Mouse (Mus musculus) stomach, embryonic 15.5 days (tissue): ENCODE measurements at regions not wholly inside any gene's neighbourhood (a gene's known extent, or its start where the extent isn't known, plus 50 kb on each side); places are given as distances from the start of the nearest gene placed in this dataset.

Experiments used
- ATAC-seq: fragments of 200-750 bp; cut with Nextera tagmentation; 2 replicates; pipeline ENCODE4 v1.8.0; 2017; ENCODE audit warnings: low read depth, moderate number of reproducible peaks, moderate TSS enrichment; ENCODE audit not compliant: insufficient read depth, low FRiP score
- H3K27ac ChIP-seq: fragments of 300-500 bp; sonication (generic); 2 replicates; pipeline ENCODE4 v1.5.1; 2015; ENCODE audit warnings: mild to moderate bottlenecking, inconsistent platforms
- H3K27me3 ChIP-seq: fragments of 300-500 bp; sonication (generic); replicated peaks from 2 replicates; pipeline ENCODE4 v1.6.1; 2015; ENCODE audit warnings: inconsistent platforms
- H3K36me3 ChIP-seq: fragments of 300-500 bp; sonication (generic); 2 replicates; pipeline ENCODE4 v1.6.1; 2015; ENCODE audit warnings: inconsistent platforms
- H3K4me1 ChIP-seq: fragments of 300-500 bp; sonication (generic); 2 replicates; pipeline ENCODE4 v1.6.1; 2015; ENCODE audit warnings: inconsistent platforms
- H3K4me2 ChIP-seq: fragments of 300-500 bp; sonication (generic); 2 replicates; pipeline ENCODE4 v1.6.1; 2015; ENCODE audit warnings: mild to moderate bottlenecking, inconsistent platforms
- H3K4me3 ChIP-seq: fragments of 300-500 bp; sonication (generic); replicated peaks from 2 replicates; pipeline ENCODE4 v1.5.1; 2015; ENCODE audit warnings: inconsistent platforms
- H3K9ac ChIP-seq: fragments of 300-500 bp; sonication (generic); 2 replicates; pipeline ENCODE4 v1.6.1; 2015; ENCODE audit warnings: inconsistent platforms
- H3K9me3 ChIP-seq: fragments of 300-500 bp; sonication (generic); 2 replicates; pipeline ENCODE4 v1.6.1; 2016; ENCODE audit warnings: inconsistent platforms
- whole genome bisulfite sequencing: fragments of 180-500 bp; shearing (Covaris S2); methylation state at CpG from one replicate; pipeline ENCODE4 v1.1.7; 2015; 5-methylcytosine and 5-hydroxymethylcytosine counted together

DNA sequence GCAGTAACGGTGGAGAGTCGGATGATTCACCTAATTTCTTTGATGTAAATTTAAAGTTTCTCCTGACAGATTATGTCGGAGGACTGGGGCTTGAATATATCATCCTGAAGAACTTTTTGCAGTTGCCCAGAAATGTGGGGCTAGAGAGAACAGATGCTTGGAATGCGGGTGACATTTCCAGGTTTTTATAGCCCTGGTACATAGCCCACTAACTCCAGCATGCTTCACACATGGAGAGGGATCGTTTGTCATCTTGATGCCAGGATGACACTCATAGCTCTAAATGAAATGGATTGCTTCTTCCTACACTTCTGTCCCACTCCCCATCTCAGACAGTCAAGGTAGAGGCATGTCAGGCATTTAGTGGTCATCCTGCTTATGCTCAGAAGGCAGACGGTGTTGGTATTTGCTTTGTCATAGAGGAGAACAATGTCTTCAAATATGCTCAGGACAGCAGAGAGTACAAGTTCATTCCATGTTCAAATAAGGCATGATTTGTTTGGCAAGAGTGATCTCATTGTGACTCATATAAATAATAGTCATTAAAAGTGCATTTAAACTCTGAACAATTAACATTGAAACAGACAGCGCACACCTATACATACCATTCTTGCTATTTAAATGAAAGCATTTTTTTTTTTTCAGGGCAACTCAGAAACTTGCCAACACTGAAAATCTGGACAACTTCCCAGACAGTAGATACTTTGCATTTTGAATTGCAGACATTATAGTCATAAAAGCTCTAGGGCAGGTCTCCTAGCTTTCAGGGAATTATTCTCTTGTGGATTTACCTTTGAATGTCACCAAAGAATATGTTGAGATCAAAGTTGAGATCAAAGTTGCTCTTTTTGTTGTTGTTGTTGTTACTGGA is 171.7 kb upstream of the Ptbp2 start:
- Histone ChIP-seq H3K4me1 (no peaks in the 10 kb centered on the region), H3K36me3 (no peaks in the 10 kb centered on the region), H3K27ac (no peak overlapping the region), H3K27me3 (no peaks in the 10 kb centered on the region), H3K9me3 (no peaks in the 10 kb centered on the region), H3K4me2 (no peak overlapping the region), H3K4me3 (no peak overlapping the region), H3K9ac (no peak overlapping the region)
- no peak for ATAC-seq
- WGBS, result 69% methylated on average over 7 of the region's 7 CpGs

DNA sequence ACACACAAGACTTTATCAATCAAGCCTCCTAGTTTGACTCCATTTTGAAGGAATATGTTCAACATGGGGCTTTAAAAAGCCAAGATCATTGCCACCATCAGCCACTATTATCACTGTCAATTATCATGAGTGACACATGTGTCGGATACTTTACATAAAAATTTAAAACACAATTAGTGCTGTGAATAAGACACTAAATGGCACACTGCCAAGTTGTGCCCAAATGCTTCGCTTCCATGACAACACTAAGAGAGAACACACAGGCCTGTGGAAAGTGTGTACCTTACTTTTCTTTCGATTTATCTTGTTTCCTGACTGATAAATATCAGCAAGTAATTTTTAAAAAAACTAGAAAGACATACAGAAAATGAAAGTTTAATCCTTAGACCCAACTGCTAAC is 166.5 kb upstream of the Ptbp2 start:
- H3K9me3 ChIP-seq, result no peaks in the 10 kb centered on the region
- no peaks in the 10 kb centered on the region for H3K27me3 ChIP-seq
- no peak overlapping the region for H3K27ac ChIP-seq
- no peak for ATAC-seq
- H3K4me3 ChIP-seq, result no peak overlapping the region
- H3K36me3 ChIP-seq, result no peaks in the 10 kb centered on the region
- H3K4me1 ChIP-seq, result peaks cover 7% of the 10 kb centered on the region; the same call in 1 of the 2 replicates
- no peak overlapping the region for H3K4me2 ChIP-seq
- WGBS, result 74% methylated on average over 3 of the region's 3 CpGs
- H3K9ac ChIP-seq, result no peak overlapping the region

DNA sequence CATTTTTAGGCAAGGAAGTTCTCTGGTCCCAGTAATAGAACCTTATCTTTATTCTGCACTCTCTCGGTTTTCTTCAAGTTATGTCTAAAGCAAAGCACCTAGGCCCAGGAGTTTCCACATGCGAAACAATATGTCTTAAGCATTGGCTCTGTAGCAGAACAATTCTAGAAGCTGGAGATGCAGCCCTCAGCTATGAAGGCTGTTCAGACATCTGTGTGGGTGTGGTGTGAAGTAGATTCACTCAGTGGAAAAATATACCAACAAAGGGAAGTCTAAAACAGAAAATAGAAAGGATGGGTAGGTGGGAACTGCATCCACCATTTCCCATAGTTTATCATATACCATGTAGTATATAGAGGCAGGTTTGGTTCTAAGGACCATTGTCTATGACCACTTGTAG is 165.8 kb upstream of the Ptbp2 start:
- Histone ChIP-seq H3K4me3 (no peak overlapping the region), H3K4me2 (no peak overlapping the region), H3K27me3 (no peaks in the 10 kb centered on the region), H3K27ac (no peak overlapping the region), H3K4me1 (peaks cover 7% of the 10 kb centered on the region; the same call in 1 of the 2 replicates), H3K36me3 (no peaks in the 10 kb centered on the region), H3K9ac (no peak overlapping the region), H3K9me3 (no peaks in the 10 kb centered on the region)
- WGBS, result 89% methylated on average over 2 of the region's 2 CpGs
- ATAC-seq, result no peak

DNA sequence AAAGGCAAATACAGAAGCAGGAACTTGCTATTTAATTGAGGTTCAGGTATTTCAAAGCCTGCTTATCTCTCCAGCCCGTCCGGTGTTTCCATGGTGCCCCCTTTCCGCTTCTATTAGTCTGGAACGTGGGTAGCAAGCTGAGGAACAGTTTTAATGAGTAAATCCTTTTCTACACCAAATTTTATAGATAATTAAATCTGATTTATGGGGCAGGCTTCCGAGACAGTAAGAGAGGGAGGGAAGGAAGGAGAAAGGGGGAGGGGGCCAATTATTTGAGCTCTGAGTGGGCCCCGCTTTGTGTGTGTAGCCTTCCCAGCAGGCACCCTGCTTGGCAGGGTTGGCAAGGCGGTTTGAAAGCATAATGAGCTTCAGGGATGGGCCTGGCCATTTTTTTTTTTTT is 165.4 kb upstream of the Ptbp2 start:
- ATAC-seq, result no peak

DNA sequence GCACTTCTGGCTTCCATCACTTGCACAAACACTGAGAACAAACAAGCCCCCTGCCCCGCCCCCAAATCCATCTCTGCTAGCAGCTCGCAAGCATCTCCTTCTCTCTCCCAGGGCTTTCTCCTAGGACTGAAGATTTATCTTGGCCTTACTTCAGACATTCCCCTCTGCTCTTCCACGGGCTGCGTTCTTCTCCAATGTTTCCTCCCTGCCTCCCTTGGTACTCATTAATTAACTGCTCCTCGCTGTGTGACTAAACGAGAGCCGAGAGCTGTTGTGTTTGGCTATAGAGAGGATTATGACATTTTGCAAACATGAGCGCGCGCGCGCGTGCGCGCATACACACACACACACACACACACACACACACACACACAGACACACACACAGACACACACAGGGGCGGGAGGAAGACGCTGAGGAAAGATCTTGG is 164.8 kb upstream of the Ptbp2 start:
- ATAC-seq, result peak; percentile 59; the same call in 1 of the 2 replicates
- Histone ChIP-seq H3K4me1 (peaks cover 7% of the 10 kb centered on the region; the same call in 1 of the 2 replicates), H3K27me3 (no peaks in the 10 kb centered on the region), H3K4me2 (peak overlapping the region; percentile 49), H3K9me3 (no peaks in the 10 kb centered on the region), H3K27ac (0 out of 2 replicates have a peak overlapping the region, but pooled peaks have one; percentile 48), H3K4me3 (peak overlapping the region; percentile 21), H3K9ac (no peak overlapping the region), H3K36me3 (no peaks in the 10 kb centered on the region)
- 9% methylated on average over 17 of the region's 17 CpGs for WGBS

More for the DNA sequence above, 165.4 kb upstream of the Ptbp2 start:
- peaks cover 7% of the 10 kb centered on the region; the same call in 1 of the 2 replicates for H3K4me1 ChIP-seq
- no peaks in the 10 kb centered on the region for H3K9me3 ChIP-seq
- H3K9ac ChIP-seq, result no peak overlapping the region
- H3K36me3 ChIP-seq, result no peaks in the 10 kb centered on the region
- H3K4me2 ChIP-seq, result peak overlapping the region; percentile 49
- no peak overlapping the region for H3K27ac ChIP-seq
- peak overlapping the region; percentile 21 for H3K4me3 ChIP-seq
- WGBS, result 30% methylated on average over 7 of the region's 7 CpGs
- H3K27me3 ChIP-seq, result no peaks in the 10 kb centered on the region

- 82% methylated on average over 4 of the region's 4 CpGs for WGBS
- Histone ChIP-seq H3K9ac (no peak overlapping the region), H3K27ac (no peak overlapping the region), H3K4me3 (no peak overlapping the region), H3K27me3 (no peaks in the 10 kb centered on the region), H3K4me1 (peaks cover 7% of the 10 kb centered on the region; the same call in 1 of the 2 replicates), H3K4me2 (no peak overlapping the region), H3K36me3 (no peaks in the 10 kb centered on the region), H3K9me3 (no peaks in the 10 kb centered on the region)
- no peak for ATAC-seq
Observed at GRCm38 (mm10) chr3:119947126-119947525, 162.9 kb upstream of the Ptbp2 start.

GRCm38 (mm10) chr3:119944115-119944514 is 159.8 kb upstream of the Ptbp2 start:
- no peaks in the 10 kb centered on the region for H3K36me3 ChIP-seq
- no peak overlapping the region for H3K9ac ChIP-seq
- no peaks in the 10 kb centered on the region for H3K9me3 ChIP-seq
- no peak overlapping the region for H3K27ac ChIP-seq
- ATAC-seq, result no peak
- H3K27me3 ChIP-seq, result no peaks in the 10 kb centered on the region
- no peaks in the 10 kb centered on the region for H3K4me1 ChIP-seq
- 65% methylated on average over 5 of the region's 5 CpGs for WGBS
- H3K4me2 ChIP-seq, result no peak overlapping the region
- H3K4me3 ChIP-seq, result no peak overlapping the region

GRCm38 (mm10) chr3:119939091-119939490 is 154.8 kb upstream of the Ptbp2 start:
- H3K36me3 ChIP-seq, result no peaks in the 10 kb centered on the region
- H3K9ac ChIP-seq, result no peak overlapping the region
- H3K4me3 ChIP-seq, result no peak overlapping the region
- 73% methylated on average over 1 of the region's 1 CpGs for WGBS
- no peaks in the 10 kb centered on the region for H3K9me3 ChIP-seq
- no peak overlapping the region for H3K27ac ChIP-seq
- no peak for ATAC-seq
- H3K4me2 ChIP-seq, result no peak overlapping the region
- H3K27me3 ChIP-seq, result no peaks in the 10 kb centered on the region
- H3K4me1 ChIP-seq, result no peaks in the 10 kb centered on the region

- no peak overlapping the region for H3K4me3 ChIP-seq
- H3K9ac ChIP-seq, result no peak overlapping the region
- no peak overlapping the region; the same call in 1 of the 2 replicates for H3K27ac ChIP-seq
- no peak overlapping the region for H3K4me2 ChIP-seq
- H3K9me3 ChIP-seq, result no peaks in the 10 kb centered on the region
- no peak for ATAC-seq
- H3K4me1 ChIP-seq, result no peaks in the 10 kb centered on the region
- no peaks in the 10 kb centered on the region for H3K27me3 ChIP-seq
- H3K36me3 ChIP-seq, result no peaks in the 10 kb centered on the region
- WGBS, result 61% methylated on average over 6 of the region's 6 CpGs
Observed at GRCm38 (mm10) chr3:119938425-119938824, 154.2 kb upstream of the Ptbp2 start.

DNA sequence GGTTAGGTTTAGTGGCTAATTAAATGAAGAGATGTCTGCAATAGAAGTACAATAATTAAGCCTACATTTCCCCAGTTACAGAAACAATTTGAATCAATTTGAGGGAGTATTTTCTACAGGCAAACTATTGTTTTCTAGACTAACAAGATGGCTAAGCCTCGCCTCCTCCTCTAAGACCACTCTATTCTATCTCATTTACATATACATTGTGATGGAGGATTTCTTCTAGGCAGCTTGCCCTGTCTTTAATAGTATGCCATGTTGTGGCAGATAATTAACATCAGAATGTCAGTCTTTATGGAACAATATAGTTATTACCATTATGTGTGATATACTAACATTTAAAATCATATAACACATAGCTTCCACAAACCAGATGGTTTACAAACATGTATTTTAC is 152.3 kb upstream of the Ptbp2 start:
- Histone ChIP-seq H3K9me3 (no peaks in the 10 kb centered on the region), H3K27me3 (no peaks in the 10 kb centered on the region), H3K9ac (no peak overlapping the region), H3K4me3 (no peak overlapping the region), H3K4me1 (no peaks in the 10 kb centered on the region), H3K27ac (no peak overlapping the region), H3K36me3 (no peaks in the 10 kb centered on the region), H3K4me2 (no peak overlapping the region)
- WGBS, result 82% methylated on average over 1 of the region's 1 CpGs
- no peak for ATAC-seq

DNA sequence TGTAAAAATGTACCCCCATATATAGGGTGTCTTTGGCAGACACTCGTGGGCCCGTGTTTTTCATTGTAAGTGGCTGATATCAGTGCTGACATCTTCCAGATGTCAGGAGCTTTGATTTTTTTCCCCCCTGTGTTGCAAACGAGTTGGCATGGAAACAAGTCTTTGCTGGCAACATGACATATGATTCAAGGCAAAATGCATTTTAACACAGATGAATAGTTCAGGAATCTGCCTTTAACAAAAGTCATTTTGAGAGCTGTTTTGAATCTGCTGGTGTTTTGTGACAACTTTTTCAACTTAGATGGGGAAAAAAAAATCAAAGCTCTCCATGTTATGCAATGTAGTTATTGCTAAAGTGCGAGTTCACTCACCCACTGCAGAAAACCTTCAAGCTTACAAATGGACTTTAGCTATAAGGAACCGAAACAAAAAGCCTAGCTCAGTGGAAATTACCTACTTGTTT is 148.8 kb upstream of the Ptbp2 start:
- H3K27ac ChIP-seq, result no peak overlapping the region
- 28% methylated on average over 5 of the region's 5 CpGs for WGBS
- ATAC-seq, result no peak
- H3K27me3 ChIP-seq, result no peaks in the 10 kb centered on the region
- no peaks in the 10 kb centered on the region for H3K9me3 ChIP-seq
- H3K36me3 ChIP-seq, result no peaks in the 10 kb centered on the region
- H3K9ac ChIP-seq, result no peak overlapping the region
- H3K4me2 ChIP-seq, result no peak overlapping the region
- H3K4me3 ChIP-seq, result no peak overlapping the region
- no peaks in the 10 kb centered on the region for H3K4me1 ChIP-seq

DNA sequence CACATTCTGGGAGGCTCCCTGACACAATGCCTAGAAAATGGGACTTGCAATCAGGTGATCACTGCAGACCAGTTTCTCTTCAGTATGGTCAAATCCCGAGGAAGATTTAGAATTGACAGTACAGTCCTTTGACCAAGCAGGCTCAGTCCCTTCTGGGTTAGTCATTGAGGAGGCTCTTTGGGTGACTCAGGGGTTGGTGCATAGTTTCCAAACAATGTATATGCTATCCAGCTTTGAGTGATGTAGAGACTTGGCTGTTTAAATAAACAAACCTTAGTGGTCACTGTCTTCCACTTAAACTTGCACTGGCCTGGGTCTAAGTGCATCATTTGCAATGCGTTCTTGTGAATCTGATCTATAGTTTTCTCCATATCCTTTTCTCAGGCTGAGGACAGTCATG is 144.0 kb upstream of the Ptbp2 start:
- H3K27ac ChIP-seq, result no peak overlapping the region
- H3K9me3 ChIP-seq, result no peaks in the 10 kb centered on the region
- H3K9ac ChIP-seq, result no peak overlapping the region
- H3K27me3 ChIP-seq, result no peaks in the 10 kb centered on the region
- WGBS, result 61% methylated on average over 2 of the region's 2 CpGs
- no peaks in the 10 kb centered on the region for H3K36me3 ChIP-seq
- no peak for ATAC-seq
- H3K4me3 ChIP-seq, result no peak overlapping the region
- no peaks in the 10 kb centered on the region for H3K4me1 ChIP-seq
- no peak overlapping the region for H3K4me2 ChIP-seq
